Mouse (Mus musculus) heart, postnatal 25 days (tissue): ENCODE data around the gene Pde8b. TPM values are rescaled to one million over a fixed set of nuclear protein-coding genes. Genes with fewer than 3 reads are reported as not detected.

Experiments
- DNase-seq: peaks from one replicate; pipeline ENCODE4 v3.0.0; 2022; ENCODE audit warnings: low spot score
- intact Hi-C: fragments of 180-260 bp; cut with DNase I; formaldehyde crosslinking; loops from one replicate; pipeline ENCODE4 v1.15.1; 2025
- total RNA-seq, 2 experiments: library from RNA; stranded (reverse); gene quantifications; 2 replicates each; pipeline ENCODE4 v1.2.3; 2021

Gene Pde8b
- total RNA-seq, 2 experiments from 2014 or later = 3.4 to 3.9 TPM

GRCm38 (mm10) chr13:95172346-95172745 lies 77.8 kb downstream of the Pde8b start:
- intact Hi-C loops = no loop called here
- DNase-seq = no peak

- DNase-seq = no peak
- intact Hi-C loops = no loop called here
These were observed 89.9 kb downstream of the Pde8b start for GRCm38 (mm10) chr13:95160211-95160610.

GRCm38 (mm10) chr13:95158986-95159385 lies 91.2 kb downstream of the Pde8b start:
- DNase-seq = no peak
- intact Hi-C loops = no loop called here

GRCm38 (mm10) chr13:95144746-95145145 lies 105.4 kb downstream of the Pde8b start:
- no peak for DNase-seq
- intact Hi-C loops = no loop called here

- no peak for DNase-seq
- intact Hi-C loops = no loop called here
These were observed 109.6 kb downstream of the Pde8b start for GRCm38 (mm10) chr13:95140460-95141079.

- intact Hi-C loops = no loop called here
- DNase-seq = no peak
These were observed 114.6 kb downstream of the Pde8b start for GRCm38 (mm10) chr13:95135326-95136150.

- no peak for DNase-seq
- intact Hi-C loops = no loop called here
These were observed 118.3 kb downstream of the Pde8b start for GRCm38 (mm10) chr13:95131848-95132247.

GRCm38 (mm10) chr13:95131041-95131440 lies 119.1 kb downstream of the Pde8b start:
- intact Hi-C loops = no loop called here

GRCm38 (mm10) chr13:95127288-95127687 lies 122.8 kb downstream of the Pde8b start:
- no peak for DNase-seq
- intact Hi-C loops = no loop called here

More at GRCm38 (mm10) chr13:95131041-95131440, 119.1 kb downstream of the Pde8b start:
- no peak for DNase-seq

GRCm38 (mm10) chr13:95126801-95127200 lies 123.3 kb downstream of the Pde8b start:
- intact Hi-C loops = no loop called here
- no peak for DNase-seq

- intact Hi-C loops = no loop called here
- DNase-seq = no peak
These were observed 124.5 kb downstream of the Pde8b start for GRCm38 (mm10) chr13:95125546-95126215.

- no peak for DNase-seq
- intact Hi-C loops = no loop called here
These were observed 129.6 kb downstream of the Pde8b start for GRCm38 (mm10) chr13:95120570-95120969.

GRCm38 (mm10) chr13:95113763-95114162 lies 136.4 kb downstream of the Pde8b start:
- intact Hi-C loops = no loop called here
- no peak for DNase-seq

GRCm38 (mm10) chr13:95109555-95109954 lies 140.6 kb downstream of the Pde8b start:
- intact Hi-C loops = no loop called here
- DNase-seq = no peak

GRCm38 (mm10) chr13:95108035-95108434 lies 142.1 kb downstream of the Pde8b start:
- DNase-seq = no peak

GRCm38 (mm10) chr13:95104865-95105264 lies 145.3 kb downstream of the Pde8b start:
- DNase-seq = no peak
- intact Hi-C loops = no loop called here

More at GRCm38 (mm10) chr13:95108035-95108434, 142.1 kb downstream of the Pde8b start:
- intact Hi-C loops = no loop called here

GRCm38 (mm10) chr13:95102985-95103590 lies 147.0 kb downstream of the Pde8b start:
- intact Hi-C loops = no loop called here

GRCm38 (mm10) chr13:95101315-95101714 lies 148.8 kb downstream of the Pde8b start:
- no peak for DNase-seq
- intact Hi-C loops = no loop called here

More at GRCm38 (mm10) chr13:95102985-95103590, 147.0 kb downstream of the Pde8b start:
- DNase-seq = no peak

- DNase-seq = no peak
- intact Hi-C loops = no loop called here
These were observed 151.0 kb downstream of the Pde8b start for GRCm38 (mm10) chr13:95098931-95099720.

- no peak for DNase-seq
- intact Hi-C loops = no loop called here
These were observed 153.5 kb downstream of the Pde8b start for GRCm38 (mm10) chr13:95096646-95097045.
